Mouse (Mus musculus) heart, embryonic 16.5 days (tissue): ENCODE results near the gene Wdr20. TPM values are rescaled to one million over a fixed set of nuclear protein-coding genes. Genes with fewer than 3 reads are reported as not detected.
"Not testable (repeated sequence)": the region's sequence is repeated elsewhere in the genome, so short reads cannot be mapped to it uniquely, and the experiment has no call there.

Experiments
- ATAC-seq: fragments of 200-750 bp; cut with Nextera tagmentation; replicated peaks from 2 replicates; pipeline ENCODE4 v1.8.0; 2017; ENCODE audit warnings: moderate number of reproducible peaks; ENCODE audit not compliant: insufficient read depth, low FRiP score; ENCODE audit errors: extremely low read depth
- H3K27ac ChIP-seq: fragments of 300-500 bp; sonication (generic); 2 replicates; pipeline ENCODE4 v1.5.1; 2014; ENCODE audit warnings: mild to moderate bottlenecking, low read length, control low read depth, moderate library complexity
- H3K27me3 ChIP-seq: fragments of 300-500 bp; sonication (generic); 2 replicates; pipeline ENCODE4 v1.6.1; 2014; ENCODE audit warnings: low read length, mixed read lengths; ENCODE audit not compliant: control insufficient read depth, insufficient read depth
- H3K36me3 ChIP-seq: fragments of 300-500 bp; sonication (generic); 2 replicates; pipeline ENCODE4 v1.6.1; 2014; ENCODE audit not compliant: control insufficient read depth, insufficient read depth
- H3K4me1 ChIP-seq: fragments of 300-500 bp; sonication (generic); 2 replicates; pipeline ENCODE4 v1.6.1; 2014; ENCODE audit warnings: low read length, mixed read lengths; ENCODE audit not compliant: control insufficient read depth, insufficient read depth
- H3K4me2 ChIP-seq: fragments of 300-500 bp; sonication (generic); 2 replicates; pipeline ENCODE4 v1.6.1; 2014; ENCODE audit warnings: low read depth, mild to moderate bottlenecking, control low read depth, low read length
- H3K4me3 ChIP-seq: fragments of 300-500 bp; sonication (generic); 2 replicates; pipeline ENCODE4 v1.5.1; 2014; ENCODE audit warnings: mild to moderate bottlenecking, control low read depth, low read length
- H3K9ac ChIP-seq: fragments of 300-500 bp; sonication (generic); 2 replicates; pipeline ENCODE4 v1.6.1; 2014; ENCODE audit warnings: low read length, control low read depth
- H3K9me3 ChIP-seq: fragments of 300-500 bp; sonication (generic); replicated peaks from 2 replicates; pipeline ENCODE4 v1.6.1; 2016; ENCODE audit warnings: low read length; ENCODE audit not compliant: control insufficient read depth
- WGBS: fragments of 180-500 bp; shearing (Covaris S2); extraction: QIAGEN DNeasy Blood & Tissue Kit; methylation state at CpG from one replicate; pipeline ENCODE4 v1.1.7; 2014; 5-methylcytosine and 5-hydroxymethylcytosine counted together
- polyA plus RNA-seq: library from polyadenylated mRNA; unstranded; fragments of >200 nt; fragmentation: Nextera tagmentation; extraction: Ambion mirVana; gene quantifications from 2 replicates; pipeline ENCODE4 v1.2.1, GENCODE M21; 2015

Gene Wdr20
- polyA plus RNA-seq, result 15.8 and 18.0 TPM in 2 replicates

DNA sequence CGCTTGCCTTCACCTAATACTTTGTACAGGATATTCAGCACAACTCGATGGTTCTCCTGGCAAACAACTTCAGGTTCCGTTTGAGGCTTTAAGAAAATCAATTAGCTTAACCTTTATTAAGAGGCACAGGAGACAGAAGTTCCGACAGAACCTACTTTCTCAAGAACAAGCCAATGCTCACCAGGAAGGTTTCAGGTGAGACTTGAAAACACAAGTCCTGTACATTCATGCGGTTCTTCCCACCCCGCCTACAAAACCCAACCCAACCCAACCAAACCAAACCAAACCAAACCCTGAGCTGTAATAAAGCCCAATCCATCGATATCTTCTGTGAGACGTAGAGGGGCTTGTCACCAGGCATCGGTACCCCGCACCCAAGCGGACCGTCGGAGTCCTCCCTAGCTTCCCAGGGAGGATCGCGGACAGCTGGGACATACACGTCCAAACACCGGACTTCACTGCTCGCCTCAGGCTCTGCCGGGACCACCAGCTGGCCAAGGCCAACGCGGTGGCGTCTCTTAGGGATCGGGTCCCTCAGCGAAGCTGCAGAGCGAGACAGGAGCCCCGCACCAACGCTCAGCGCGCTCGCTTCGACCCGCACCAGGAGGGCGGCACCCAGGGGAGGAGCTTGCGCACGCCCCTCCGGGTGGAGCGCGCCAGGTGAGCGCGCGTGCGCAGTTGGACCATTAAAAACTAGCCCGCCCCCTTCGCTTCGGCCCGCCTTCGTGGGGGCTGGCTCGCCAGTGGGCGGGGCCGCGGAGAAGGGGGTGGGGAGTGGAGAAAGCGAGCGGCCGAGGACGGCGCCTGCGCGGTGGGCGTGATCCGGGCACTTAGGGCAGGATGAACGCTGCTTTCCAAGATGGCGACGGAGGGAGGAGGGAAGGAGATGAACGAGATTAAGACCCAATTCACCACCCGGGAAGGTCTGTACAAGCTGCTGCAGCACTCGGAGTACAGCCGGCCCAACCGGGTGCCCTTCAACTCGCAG is at the start of gene Wdr20:
Wdr20 (plus strand) TSS at position 775 of the 988 bp plus-strand sequence.
- H3K9me3 ChIP-seq, result no peaks in the 10 kb centered on the region
- peak within 1 kb of the TSS; percentile 92 for H3K4me2 ChIP-seq
- peak within 1 kb of the TSS; percentile 90 for H3K27ac ChIP-seq
- no peaks in the 10 kb centered on the region for H3K36me3 ChIP-seq
- H3K27me3 ChIP-seq, result no peaks in the 10 kb centered on the region
- under 1% methylated on average over 69 of the region's 69 CpGs for WGBS
- peaks cover 20% of the 10 kb centered on the region for H3K4me1 ChIP-seq
- peak; percentile 98 for ATAC-seq
- H3K4me3 ChIP-seq, result peak within 1 kb of the TSS; percentile 100
- H3K9ac ChIP-seq, result peak within 1 kb of the TSS; percentile 98

DNA sequence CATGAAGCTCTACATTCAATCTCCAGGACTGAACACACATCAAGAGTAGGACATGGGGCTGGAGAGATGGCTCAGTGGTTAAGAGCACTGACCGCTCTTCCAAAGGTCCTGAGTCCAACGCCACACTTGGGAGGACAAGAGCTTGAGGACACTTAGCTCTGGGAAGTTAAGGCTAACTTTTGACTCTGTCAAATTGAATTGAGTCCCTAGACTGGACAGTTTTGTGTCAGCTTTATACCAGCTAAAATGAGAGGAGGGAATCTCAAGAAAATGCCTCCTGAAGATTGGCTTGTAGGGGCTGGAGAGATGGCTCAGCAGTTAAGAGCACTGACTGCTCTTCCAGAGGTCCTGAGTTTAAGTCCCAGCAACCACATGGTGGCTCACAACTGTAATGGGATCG is 48.8 kb upstream of the Wdr20 start:
- Histone ChIP-seq H3K4me1 (peaks cover 11% of the 10 kb centered on the region), H3K36me3 (peaks cover 28% of the 10 kb centered on the region), H3K27ac (peak overlapping the region; percentile 93)
- WGBS, result 90% methylated on average over 3 of the region's 3 CpGs
- not testable (repeated sequence) for H3K9ac ChIP-seq, H3K4me2 ChIP-seq, H3K9me3 ChIP-seq, ATAC-seq, H3K27me3 ChIP-seq, H3K4me3 ChIP-seq

DNA sequence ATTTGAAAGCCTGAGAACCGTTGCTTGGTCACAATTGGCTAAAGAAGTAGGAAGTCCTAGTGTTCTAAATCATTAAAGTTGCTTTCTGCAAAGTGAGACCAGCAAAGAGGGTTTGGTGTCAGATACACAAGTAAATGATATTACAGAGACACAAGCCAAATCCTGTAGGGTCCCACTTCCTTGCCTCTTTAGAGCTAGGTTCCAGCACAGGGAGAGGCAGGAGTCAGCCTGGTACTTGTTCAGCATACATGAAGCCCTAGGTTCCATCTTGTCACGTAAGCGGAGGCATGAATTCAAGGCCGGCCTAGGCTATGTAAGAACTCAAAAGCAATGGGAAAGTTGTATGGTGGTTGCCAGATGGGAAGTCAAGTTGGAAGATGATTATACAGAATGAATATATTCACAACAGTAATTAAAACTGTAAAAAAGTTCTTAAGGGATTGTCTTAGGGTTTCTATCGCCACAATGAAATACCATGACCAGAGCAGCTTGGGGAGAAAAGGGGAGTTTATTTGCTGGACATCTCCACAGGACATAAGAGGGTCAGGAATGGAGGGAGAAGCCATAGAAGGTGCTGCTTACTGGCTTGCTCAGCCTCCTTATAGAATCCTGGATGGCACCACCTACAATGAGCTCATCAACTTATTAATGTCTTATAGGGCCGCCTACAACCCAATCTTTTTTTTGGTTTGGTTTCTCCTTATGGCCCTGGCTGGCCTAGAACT is 47.7 kb upstream of the Wdr20 start:
- no peaks in the 10 kb centered on the region for H3K27me3 ChIP-seq
- no peak overlapping the region for H3K27ac ChIP-seq
- no peaks in the 10 kb centered on the region for H3K9me3 ChIP-seq
- no peak for ATAC-seq
- 87% methylated on average over 6 of the region's 6 CpGs for WGBS
- H3K4me1 ChIP-seq, result peaks cover 19% of the 10 kb centered on the region
- H3K4me3 ChIP-seq, result no peak overlapping the region
- H3K9ac ChIP-seq, result no peak overlapping the region
- H3K36me3 ChIP-seq, result peaks cover 35% of the 10 kb centered on the region
- no peak overlapping the region for H3K4me2 ChIP-seq

DNA sequence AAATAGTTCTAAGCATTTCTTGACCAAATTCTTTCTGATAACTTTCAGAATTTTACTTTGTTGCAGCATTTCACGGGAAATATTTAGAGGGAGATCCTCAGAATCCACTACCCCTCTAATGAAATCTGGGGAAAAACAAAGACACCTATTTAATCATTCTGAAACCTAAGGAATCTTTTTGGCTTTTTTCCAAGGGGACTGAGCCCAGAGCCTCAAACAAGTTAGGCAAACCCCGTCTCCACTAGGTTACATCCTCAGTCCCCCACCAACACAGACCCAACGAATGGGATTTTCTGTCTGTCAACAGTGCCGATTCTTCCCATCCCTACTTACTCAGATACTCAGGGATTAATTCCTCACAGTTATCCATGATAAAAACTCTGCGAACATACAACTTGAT is 44.4 kb upstream of the Wdr20 start:
- not testable (repeated sequence) for ATAC-seq, H3K27me3 ChIP-seq, H3K4me2 ChIP-seq, H3K27ac ChIP-seq, H3K9ac ChIP-seq, H3K4me3 ChIP-seq, H3K9me3 ChIP-seq
- peaks cover 32% of the 10 kb centered on the region for H3K36me3 ChIP-seq
- WGBS, result 61% methylated on average over 5 of the region's 5 CpGs
- H3K4me1 ChIP-seq, result peaks cover 13% of the 10 kb centered on the region

DNA sequence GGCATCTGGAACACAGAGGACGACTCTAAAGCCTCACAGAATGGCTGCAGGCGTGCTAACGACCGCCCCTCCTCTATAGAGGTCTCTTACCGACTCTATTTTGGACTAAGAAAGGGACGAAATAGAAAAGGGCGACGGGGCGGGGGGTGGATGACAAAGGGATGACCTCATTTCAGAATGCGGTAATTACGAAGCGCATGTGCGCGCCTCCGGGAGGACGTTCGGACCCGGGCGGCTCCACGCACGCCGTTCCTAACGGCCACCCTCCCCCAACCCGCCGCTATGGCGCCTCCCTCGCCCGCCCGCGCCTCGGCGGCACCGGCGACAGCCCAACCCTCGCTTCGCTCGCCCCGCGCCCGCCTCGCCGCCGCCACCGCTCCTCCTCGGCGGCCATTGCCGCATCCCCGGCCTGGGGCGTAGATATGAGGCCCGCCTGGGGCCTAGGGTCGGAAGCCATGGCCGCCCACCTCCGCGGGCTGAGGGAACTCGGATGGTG is 42.0 kb upstream of the Wdr20 start:
- H3K27me3 ChIP-seq, result no peaks in the 10 kb centered on the region
- peak overlapping the region; percentile 98 for H3K9ac ChIP-seq
- peak overlapping the region; percentile 94 for H3K27ac ChIP-seq
- no peaks in the 10 kb centered on the region for H3K9me3 ChIP-seq
- H3K4me2 ChIP-seq, result peak overlapping the region; percentile 72
- H3K4me3 ChIP-seq, result peak overlapping the region; percentile 89
- under 1% methylated on average over 48 of the region's 55 CpGs for WGBS
- peak; percentile 37 for ATAC-seq
- peaks cover 19% of the 10 kb centered on the region for H3K36me3 ChIP-seq
- H3K4me1 ChIP-seq, result peaks cover 17% of the 10 kb centered on the region

DNA sequence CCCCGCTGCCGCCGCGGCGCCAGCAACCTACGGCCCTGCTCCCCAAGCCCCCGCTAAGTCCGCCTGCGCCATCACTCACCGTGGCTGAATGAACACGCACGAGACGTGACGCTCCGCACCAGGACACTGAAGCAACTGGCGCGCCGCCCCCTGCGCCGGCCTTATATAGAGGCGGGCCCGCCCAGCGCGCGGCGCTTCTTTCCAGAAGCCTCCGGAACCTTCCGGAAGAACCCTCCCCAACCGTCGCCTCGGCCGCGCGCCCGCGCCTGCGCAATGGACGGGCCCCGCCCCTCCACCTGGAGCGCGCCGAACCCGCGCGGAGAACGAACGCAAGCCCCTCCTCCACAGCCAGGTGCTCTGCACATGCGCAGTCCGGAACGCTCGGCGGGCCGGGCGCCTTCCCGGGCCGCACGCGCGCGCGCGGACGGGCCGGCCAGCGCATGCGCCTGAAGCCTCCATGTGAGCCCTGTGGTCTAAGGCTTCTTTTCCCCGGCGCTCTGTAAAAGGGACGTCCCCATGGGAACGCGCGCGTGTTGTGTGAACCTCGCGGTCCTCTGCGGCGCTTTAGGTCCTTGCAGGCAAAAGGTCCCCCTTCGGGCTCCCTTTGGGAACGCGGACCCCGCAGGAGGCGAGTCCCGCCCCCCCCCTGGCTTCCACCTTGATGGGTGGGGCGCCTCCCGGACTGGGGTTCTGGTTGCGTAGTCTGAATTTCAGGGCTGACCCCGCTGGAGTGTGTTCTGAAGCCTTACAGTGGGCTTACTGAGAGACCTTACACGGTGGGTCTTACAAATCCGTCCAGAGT is 41.4 kb upstream of the Wdr20 start:
- under 1% methylated on average over 89 of the region's 89 CpGs for WGBS
- Histone ChIP-seq H3K36me3 (peaks cover 18% of the 10 kb centered on the region), H3K27ac (peak overlapping the region; percentile 94), H3K4me3 (peak overlapping the region; percentile 89), H3K4me2 (peak overlapping the region; percentile 72), H3K9me3 (no peaks in the 10 kb centered on the region), H3K4me1 (peaks cover 21% of the 10 kb centered on the region), H3K9ac (peak overlapping the region; percentile 98), H3K27me3 (no peaks in the 10 kb centered on the region)
- ATAC-seq, result peak; percentile 93

DNA sequence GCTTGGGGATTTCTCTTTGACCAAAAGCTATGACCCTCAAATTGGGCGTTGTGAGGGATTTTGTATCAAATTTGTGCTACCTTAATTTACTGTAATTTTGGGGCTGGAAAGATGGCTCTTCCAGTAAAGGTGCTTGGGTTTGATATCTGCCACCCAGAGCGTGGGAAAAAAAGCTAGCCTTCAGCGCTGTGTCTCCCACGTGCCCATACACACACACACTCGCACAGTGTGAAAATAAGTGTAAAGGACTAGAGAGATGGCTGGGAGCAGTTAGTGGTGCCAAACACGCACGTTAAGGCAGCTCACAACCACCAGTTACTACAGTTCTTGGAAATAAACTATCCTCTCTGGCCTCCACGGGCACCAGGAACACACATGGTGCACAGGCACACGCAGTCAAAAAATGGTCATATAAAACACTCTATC is 40.8 kb upstream of the Wdr20 start:
- Histone ChIP-seq H3K27ac (peak overlapping the region; percentile 80), H3K27me3 (no peaks in the 10 kb centered on the region), H3K4me3 (peak overlapping the region; percentile 89), H3K9ac (peak overlapping the region; percentile 88), H3K4me2 (peak overlapping the region; percentile 66), H3K4me1 (peaks cover 21% of the 10 kb centered on the region), H3K9me3 (no peaks in the 10 kb centered on the region), H3K36me3 (peaks cover 14% of the 10 kb centered on the region)
- no peak for ATAC-seq
- 50% methylated on average over 9 of the region's 9 CpGs for WGBS

DNA sequence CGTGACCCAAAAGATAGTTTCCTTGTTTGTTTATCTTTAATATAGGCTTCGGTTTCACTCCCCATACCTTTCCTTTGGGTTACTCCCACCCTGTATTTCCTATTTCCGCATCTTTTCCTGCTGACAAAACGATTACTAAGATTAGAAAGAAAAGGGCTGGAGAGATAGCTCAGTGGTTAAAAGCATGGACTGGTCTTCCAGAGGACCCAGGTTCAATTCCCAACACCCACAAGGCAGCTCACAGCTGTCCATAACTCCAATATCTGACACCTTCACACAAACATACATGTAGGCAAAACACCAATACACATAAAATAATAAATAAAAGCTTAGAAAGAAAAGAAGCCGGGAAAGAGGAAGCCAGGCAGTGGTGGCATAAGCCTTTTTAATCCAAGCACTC is 40.3 kb upstream of the Wdr20 start:
- Histone ChIP-seq H3K4me3 (no peak overlapping the region), H3K4me2 (no peak overlapping the region), H3K36me3 (peaks cover 14% of the 10 kb centered on the region), H3K9me3 (no peaks in the 10 kb centered on the region), H3K9ac (no peak overlapping the region), H3K27me3 (no peaks in the 10 kb centered on the region), H3K27ac (no peak overlapping the region), H3K4me1 (peaks cover 21% of the 10 kb centered on the region)
- WGBS, result 61% methylated on average over 5 of the region's 5 CpGs
- ATAC-seq, result no peak
